Mouse (Mus musculus) stomach, postnatal 0 days (tissue): ENCODE data around the gene Elmo2.

Experiments used
- CTCF ChIP-seq: IDR thresholded peaks from 2 replicates; pipeline ENCODE4 v1.5.1; 2016; ENCODE audit warnings: antibody characterized with exemption, low read depth, mild to moderate bottlenecking, moderate library complexity
- EP300 ChIP-seq: optimal IDR thresholded peaks from 2 replicates; pipeline ENCODE3; 2016; ENCODE audit warnings: antibody characterized with exemption

DNA sequence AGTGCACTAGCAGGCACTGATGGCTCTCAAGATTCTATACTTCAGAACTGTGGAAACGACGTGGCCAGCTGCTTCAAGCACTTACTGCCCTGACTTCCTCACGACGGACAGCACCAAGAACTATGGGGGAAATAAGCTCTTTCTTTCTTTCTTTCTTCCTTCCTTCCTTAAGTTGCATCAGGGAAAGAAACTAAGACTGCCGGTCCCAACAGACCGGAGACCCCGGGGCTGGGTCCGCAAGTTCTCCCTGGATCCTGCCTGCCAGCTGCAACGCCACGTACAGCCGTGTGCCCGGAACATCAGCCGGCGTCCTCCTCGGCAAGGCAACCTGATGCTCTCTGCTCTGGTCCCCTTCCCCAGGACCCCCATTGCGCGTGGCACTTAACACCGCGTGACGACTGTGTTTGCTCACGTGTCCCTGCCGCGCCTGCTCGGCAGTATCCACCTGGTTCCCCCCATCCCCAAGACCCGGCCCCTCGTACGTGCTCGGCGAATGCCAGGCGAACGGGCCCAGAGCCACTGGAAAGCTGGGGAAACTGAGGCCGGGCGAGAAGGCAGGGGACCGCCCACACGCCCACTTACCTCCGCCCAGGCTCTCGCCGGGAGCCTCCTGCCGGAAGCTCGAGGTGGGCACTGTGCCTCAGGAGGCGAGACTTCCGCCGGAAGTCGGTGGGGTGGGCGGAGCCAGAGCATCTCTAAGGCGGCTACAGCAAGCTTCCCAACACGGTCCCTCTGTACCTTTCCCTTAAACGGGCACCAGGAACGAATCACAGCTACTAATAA lies 38.9 kb downstream of the Elmo2 start, which contains the start of gene Slc35c2:
- peak; percentile 52 for TF ChIP-seq CTCF
- no peak for TF ChIP-seq EP300
